Mouse (Mus musculus) c-Kit-negative CD71-positive TER-119-positive erythroid progenitor cells, embryonic 14.5 days (primary cell): ENCODE data around the gene Arhgap24.

Source experiments
- DNase-seq: peaks from one replicate; pipeline ENCODE4 v3.0.0-alpha.2; 2013; ENCODE audit warnings: low read depth, low spot score

Gene Arhgap24

GRCm38 (mm10) chr5:102670731-102671345, 189.6 kb downstream of the Arhgap24 start:
- DNase-seq, result no peak

DNA sequence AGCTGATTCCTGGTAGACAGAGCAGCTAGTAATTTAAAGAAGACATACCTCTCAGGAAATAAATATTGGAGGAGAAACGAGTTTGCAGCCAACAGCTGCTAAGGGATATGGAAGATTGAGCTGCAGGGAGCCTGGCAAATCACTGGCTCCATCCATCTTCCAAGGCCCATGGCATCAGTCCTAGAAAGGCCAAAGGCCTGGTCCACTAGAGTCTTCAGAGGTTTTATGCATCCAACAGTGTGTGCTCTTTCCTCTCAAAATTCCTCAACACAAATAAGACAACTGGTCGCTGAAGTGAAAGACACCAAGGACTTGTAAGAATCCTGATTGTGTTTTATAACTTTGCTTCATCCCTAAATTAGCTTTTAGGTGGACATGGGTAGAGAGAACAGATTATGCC, 194.1 kb downstream of the Arhgap24 start:
- DNase-seq, result no peak

DNA sequence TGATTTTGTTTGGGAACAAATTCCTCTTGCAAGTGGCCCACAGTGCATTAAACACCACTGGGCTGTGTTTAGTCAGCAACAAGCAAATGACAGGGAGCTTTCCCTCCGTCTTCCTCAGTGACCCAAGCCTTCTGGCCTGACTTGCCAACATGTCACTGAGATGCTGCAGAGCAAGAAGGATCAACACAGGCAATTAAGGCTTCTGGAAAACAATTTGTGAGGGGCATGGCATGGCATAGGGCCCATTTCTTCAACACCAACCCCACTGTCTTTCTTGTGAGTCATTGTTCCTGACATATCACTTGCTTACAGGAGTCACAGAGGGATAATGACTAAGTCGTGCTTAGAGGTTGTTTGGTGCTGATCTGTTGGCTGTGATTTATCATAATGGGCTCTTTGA, 196.0 kb downstream of the Arhgap24 start:
- DNase-seq, result no peak

DNA sequence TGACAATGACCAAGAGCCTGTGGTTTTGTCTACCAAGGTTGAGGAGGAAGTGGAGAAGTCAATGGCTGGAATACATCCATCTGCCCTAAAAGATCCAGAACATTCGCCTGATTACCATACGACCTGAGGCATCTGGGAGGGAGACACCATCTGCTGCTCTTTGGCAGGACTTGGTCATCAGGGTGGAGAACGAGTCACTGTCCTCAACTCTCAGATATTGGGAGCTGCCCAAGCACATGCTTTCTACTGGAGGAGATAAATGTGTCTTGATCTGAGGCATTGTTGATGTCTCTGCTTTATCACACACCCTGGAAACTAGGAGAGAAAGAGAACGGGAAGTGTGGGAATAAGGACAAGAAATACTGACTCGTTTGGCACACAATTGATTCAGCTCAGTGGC, 206.5 kb downstream of the Arhgap24 start:
- DNase-seq, result no peak

DNA sequence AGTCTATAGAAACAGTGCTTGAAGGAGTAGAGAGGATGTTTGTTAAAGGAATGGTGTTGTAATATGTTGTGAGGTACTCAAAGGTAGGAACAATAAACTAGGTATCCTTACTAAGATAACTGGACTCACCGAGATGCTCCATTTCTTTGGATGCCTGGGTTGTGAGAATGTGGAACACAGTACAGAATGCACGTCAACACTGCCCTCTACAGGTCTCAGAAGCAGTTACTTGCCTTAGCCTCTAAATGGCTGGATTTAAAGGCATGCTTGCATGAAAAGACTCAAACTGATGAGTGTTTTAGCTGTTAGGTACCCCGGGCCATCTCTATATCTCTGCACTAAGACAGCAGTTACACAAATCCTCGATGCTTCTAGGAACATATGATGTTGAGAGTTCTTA, 211.3 kb downstream of the Arhgap24 start:
- no peak for DNase-seq

DNA sequence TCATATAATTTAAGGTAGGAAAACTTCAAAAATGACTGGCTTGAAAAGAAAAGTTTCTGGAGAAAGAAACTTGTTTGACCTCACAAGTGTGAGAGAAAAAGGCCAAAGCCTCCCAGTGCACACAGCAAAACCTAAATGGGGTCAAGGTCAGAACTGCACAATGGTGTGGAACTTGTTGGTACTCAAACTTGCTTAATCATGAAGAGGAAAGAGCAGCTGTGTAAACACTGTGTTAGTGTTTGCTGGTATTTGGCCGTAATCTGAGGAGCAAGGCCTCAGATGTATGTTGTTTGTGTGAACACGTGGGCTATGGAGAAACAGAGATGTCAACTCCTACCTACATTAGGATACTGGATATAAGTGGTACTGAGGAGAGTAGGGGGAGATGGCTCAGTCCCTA, 212.0 kb downstream of the Arhgap24 start:
- DNase-seq, result no peak

DNA sequence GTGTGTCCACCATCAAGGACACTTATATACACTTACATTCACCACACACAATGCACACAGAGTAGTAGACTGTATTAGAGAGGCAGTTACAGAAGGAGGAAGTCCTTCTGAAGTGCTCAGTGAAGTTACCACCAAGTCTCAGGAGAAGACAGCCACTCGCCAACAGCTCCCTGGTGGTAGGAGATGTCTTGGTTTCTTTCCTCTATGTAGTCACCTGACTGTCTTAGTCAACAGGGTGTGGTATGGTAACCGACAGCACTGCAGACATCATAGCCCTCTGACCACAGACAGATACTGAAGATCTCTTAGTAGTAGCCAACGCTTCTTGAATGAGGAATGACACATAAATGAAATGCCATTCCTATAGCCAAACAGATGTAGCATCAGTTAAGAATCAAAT, 212.7 kb downstream of the Arhgap24 start:
- no peak for DNase-seq

- no peak for DNase-seq
Observed at GRCm38 (mm10) chr5:102697784-102698183, 216.6 kb downstream of the Arhgap24 start.

DNA sequence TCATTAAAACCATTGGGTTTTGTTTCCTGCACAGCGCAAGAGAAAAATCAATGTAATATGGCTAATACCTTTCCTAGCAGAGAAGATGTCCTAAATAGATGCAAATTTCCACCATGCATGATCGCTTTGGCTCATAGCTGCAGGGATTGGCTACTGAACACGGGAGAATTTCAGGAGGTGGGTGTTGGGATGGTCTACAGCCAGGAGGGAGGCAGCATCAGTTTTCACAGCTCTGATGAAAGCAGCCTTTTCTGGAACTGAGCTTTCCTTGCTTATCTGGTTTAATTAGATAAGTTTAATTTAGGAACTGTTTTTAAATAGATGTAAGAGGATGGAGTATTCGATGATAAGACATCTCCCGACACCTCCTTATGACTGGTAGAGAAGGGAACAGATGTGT, 217.2 kb downstream of the Arhgap24 start:
- DNase-seq, result no peak

DNA sequence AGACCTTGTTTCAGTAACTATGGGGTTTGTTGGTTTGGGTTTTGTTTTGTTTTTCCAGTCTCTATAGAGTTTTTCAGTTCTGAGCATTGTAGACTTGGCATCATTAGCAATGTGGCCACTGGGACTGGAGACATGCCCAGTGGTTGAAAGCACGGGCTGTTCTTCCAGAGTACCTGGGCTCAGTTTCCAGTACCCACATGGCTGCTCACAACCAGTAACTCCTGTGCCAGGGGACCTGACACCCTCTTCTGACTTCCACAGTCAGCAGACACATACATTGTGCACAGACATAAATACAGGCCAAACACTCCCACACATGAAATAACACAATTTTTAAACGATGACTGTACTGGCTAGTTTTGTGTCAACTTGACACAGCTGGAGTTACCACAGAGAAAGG, 217.7 kb downstream of the Arhgap24 start:
- no peak for DNase-seq

- DNase-seq, result no peak
Observed at GRCm38 (mm10) chr5:102702581-102702980, 221.4 kb downstream of the Arhgap24 start.

DNA sequence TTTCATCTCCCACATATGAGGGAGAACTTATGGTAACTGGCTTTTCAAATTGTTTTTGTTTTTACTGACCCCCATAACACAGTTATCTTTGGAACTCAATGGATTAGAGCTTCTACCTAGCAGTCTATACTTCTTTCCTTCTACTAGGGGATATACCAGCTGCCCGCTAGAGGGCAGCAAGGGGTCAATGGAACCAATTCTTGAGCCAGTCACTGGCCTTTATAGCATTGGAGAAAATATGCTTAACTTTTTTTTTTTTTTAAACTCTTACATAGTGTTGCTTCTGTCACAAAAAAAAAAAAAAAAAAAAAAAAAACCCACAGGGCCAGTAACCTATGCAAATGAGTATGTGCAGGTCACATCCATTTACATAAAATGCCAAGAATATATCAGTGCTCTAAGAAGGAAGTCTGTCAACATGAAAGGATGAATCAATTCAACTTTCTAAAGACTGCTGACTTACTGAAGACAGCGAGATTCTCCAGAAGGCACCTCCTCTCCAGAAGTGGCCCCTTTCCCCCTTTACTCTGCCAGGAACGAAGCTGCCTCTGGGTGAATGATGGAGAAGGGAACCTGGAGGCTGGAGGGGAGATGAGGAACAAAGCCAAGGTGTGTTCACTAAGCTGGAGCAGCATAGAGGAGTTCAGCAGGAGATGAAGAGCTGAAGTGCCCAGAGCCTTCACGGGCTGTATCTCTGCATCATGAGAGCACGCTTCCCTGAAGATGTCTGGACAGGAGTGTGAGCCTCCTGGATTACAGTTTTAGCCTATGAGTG, 222.3 kb downstream of the Arhgap24 start:
- peak; percentile 0 for DNase-seq

GRCm38 (mm10) chr5:102705170-102705569, 224.0 kb downstream of the Arhgap24 start:
- DNase-seq, result no peak

GRCm38 (mm10) chr5:102710336-102710735, 229.1 kb downstream of the Arhgap24 start:
- DNase-seq, result no peak

GRCm38 (mm10) chr5:102719368-102719972, 238.3 kb downstream of the Arhgap24 start:
- no peak for DNase-seq

DNA sequence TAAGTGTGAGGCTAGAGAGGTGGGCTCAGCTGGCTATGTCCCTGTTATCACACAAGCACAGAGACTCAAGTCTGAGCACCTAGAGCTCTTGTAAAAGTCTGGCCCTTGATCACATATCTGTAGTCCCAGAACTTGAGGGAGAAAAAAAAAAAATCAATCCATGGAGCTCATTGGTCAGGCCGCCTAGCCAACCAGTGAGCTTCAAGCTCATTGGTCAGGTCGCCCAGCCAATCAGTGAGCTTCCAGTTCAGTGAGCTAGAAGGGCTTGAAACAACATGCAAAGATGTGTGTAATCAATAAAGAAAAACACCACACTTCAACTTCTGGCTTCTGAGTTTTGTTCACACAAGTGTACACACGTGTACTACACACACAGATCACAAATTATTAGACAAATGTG, 242.4 kb downstream of the Arhgap24 start:
- no peak for DNase-seq

GRCm38 (mm10) chr5:102724813-102725348, 243.7 kb downstream of the Arhgap24 start:
- DNase-seq, result no peak

DNA sequence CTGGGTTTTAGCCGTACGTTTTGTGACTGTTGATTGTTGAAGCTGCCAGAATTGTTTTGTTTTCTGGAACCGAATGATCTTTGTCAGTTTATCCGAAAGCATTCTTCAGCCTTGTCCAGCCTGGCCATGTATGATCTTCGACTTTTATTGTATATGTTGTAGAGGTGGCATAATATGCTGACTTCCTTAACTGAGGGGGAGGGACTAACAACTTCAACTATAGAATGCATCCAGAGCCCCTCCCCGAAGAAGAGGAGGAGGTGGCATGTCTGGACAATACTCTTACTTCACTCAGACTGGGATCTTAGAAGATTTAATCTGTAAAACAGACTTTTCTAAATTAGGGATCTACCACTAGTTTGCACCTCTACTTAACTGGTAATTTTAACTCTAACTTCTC, 244.2 kb downstream of the Arhgap24 start:
- DNase-seq, result no peak

DNA sequence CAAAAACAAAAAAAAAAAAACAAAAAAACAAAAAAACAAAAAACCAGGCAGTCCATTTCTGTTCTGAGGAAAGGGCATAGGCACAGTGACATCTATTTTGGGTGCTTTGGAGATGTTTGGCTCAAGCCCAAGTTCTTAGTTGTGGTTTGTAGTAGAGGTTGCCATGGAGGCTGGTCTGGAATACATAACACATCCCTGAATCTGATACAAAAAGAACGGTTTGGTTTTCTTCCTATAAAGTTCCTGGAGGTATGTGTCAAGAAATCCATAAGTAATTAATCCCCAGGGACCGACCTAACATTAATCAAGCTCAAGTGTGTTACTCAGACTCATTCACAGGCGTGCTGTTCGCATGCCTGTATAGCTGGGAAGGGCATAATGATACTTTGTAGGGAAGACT, 245.8 kb downstream of the Arhgap24 start:
- no peak for DNase-seq

GRCm38 (mm10) chr5:102728531-102728930, 247.3 kb downstream of the Arhgap24 start:
- no peak for DNase-seq

DNA sequence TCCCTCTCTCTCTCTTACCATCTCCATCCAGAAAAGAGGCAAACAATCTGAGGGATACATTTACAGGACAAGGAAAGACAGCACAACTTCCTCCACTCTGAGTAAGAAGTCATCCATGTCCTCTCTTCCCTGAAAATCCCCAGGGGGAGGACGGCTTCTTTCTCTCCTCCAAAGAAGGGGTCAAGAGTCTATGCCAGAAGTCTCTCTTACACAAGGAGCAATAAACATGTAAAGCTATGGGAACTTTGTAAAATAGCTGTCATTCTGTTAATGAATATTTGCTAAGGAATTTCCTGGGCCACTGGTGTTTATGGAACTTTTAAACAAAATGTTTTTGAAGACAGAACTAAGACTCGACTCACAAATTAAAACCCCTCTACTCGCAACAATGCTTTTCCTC, 248.3 kb downstream of the Arhgap24 start:
- no peak for DNase-seq

GRCm38 (mm10) chr5:102736131-102736530, 254.9 kb downstream of the Arhgap24 start:
- DNase-seq, result no peak
